Mouse (Mus musculus): ENCODE data around the gene A2ml1. TPM values are rescaled to one million over a fixed set of nuclear protein-coding genes. Genes with fewer than 3 reads are reported as not detected.

Gene A2ml1
- polyA plus RNA-seq, 2 experiments = 7.9 to 12.7 TPM

GRCm38 (mm10) chr6:128622733-128623132 lies 41.3 kb upstream of the A2ml1 start:
- H3K9ac ChIP-seq (replicated peaks) = no peak overlapping the region
- 27% methylated on average over 2 of the region's 2 CpGs for WGBS (ENCODE audit: insufficient replicate concordance)
- no peaks in the 10 kb centered on the region for H3K4me1 ChIP-seq (replicated peaks; ENCODE audit: control insufficient read depth in 2 of 2, insufficient read depth in 2 of 2, low read length in 1 of 2)
- H3K36me3 ChIP-seq (replicated peaks; ENCODE audit: control insufficient read depth, insufficient read depth, low read depth) = no peaks in the 10 kb centered on the region
- H3K27ac ChIP-seq = no peak overlapping the region
- no peak overlapping the region for H3K4me3 ChIP-seq (ENCODE audit: insufficient read depth in 1 of 2, low read depth in 2 of 2, low read length in 2 of 2)
- H3K9me3 ChIP-seq (ENCODE audit: control insufficient read depth, low read length) = no peaks in the 10 kb centered on the region
- H3K4me2 ChIP-seq (ENCODE audit: low read depth) = no peak overlapping the region
- ATAC-seq (ENCODE audit: insufficient read depth) = no peak
- TF ChIP-seq CTCF (IDR thresholded peaks at IDR 0.05; ENCODE audit: low read depth) = no peak
- no peak for TF ChIP-seq EP300 (IDR thresholded peaks at IDR 0.05; ENCODE audit: low read depth)
- H3K27me3 ChIP-seq (ENCODE audit: control insufficient read depth, insufficient read depth, low read length) = no peaks in the 10 kb centered on the region
- DNase-seq (ENCODE audit: low read depth in 3 of 3, low spot score in 3 of 3) = no peak

GRCm38 (mm10) chr6:128606350-128606749 lies 24.9 kb upstream of the A2ml1 start:
- WGBS (ENCODE audit: insufficient replicate concordance) = 60% methylated on average over 9 of the region's 9 CpGs
- no peaks in the 10 kb centered on the region for H3K9me3 ChIP-seq (ENCODE audit: control insufficient read depth, low read length)
- H3K27ac ChIP-seq = no peak overlapping the region
- DNase-seq (ENCODE audit: low read depth in 3 of 3, low spot score in 3 of 3) = no peak
- no peak overlapping the region for H3K4me2 ChIP-seq (ENCODE audit: low read depth)
- H3K4me1 ChIP-seq (replicated peaks; ENCODE audit: control insufficient read depth in 2 of 2, insufficient read depth in 2 of 2, low read length in 1 of 2) = no peaks in the 10 kb centered on the region
- no peaks in the 10 kb centered on the region for H3K36me3 ChIP-seq (replicated peaks; ENCODE audit: control insufficient read depth, insufficient read depth, low read depth)
- no peaks in the 10 kb centered on the region for H3K27me3 ChIP-seq (ENCODE audit: control insufficient read depth, insufficient read depth, low read length)
- TF ChIP-seq CTCF (IDR thresholded peaks at IDR 0.05; ENCODE audit: low read depth) (no peak), EP300 (IDR thresholded peaks at IDR 0.05; ENCODE audit: low read depth) (no peak)
- no peak for ATAC-seq (ENCODE audit: insufficient read depth)
- no peak overlapping the region for H3K9ac ChIP-seq (replicated peaks)
- H3K4me3 ChIP-seq (ENCODE audit: insufficient read depth in 1 of 2, low read depth in 2 of 2, low read length in 2 of 2) = no peak overlapping the region

GRCm38 (mm10) chr6:128604512-128604911 lies 23.1 kb upstream of the A2ml1 start:
- H3K36me3 ChIP-seq (replicated peaks; ENCODE audit: control insufficient read depth, insufficient read depth, low read depth) = no peaks in the 10 kb centered on the region
- WGBS (ENCODE audit: insufficient replicate concordance) = 17% methylated on average over 5 of the region's 5 CpGs

GRCm38 (mm10) chr6:128602463-128603201 lies 21.2 kb upstream of the A2ml1 start:
- H3K9me3 ChIP-seq (ENCODE audit: control insufficient read depth, low read length) = no peaks in the 10 kb centered on the region
- no peaks in the 10 kb centered on the region for H3K36me3 ChIP-seq (replicated peaks; ENCODE audit: control insufficient read depth, insufficient read depth, low read depth)
- H3K9ac ChIP-seq (replicated peaks) = no peak overlapping the region
- H3K4me3 ChIP-seq (ENCODE audit: insufficient read depth in 1 of 2, low read depth in 2 of 2, low read length in 2 of 2) = no peak overlapping the region
- H3K4me1 ChIP-seq (replicated peaks; ENCODE audit: control insufficient read depth in 2 of 2, insufficient read depth in 2 of 2, low read length in 1 of 2) = no peaks in the 10 kb centered on the region
- no peak overlapping the region for H3K27ac ChIP-seq
- ATAC-seq (ENCODE audit: insufficient read depth) (no peak), DNase-seq (ENCODE audit: low read depth in 3 of 3, low spot score in 3 of 3) (no peak)
- H3K27me3 ChIP-seq (ENCODE audit: control insufficient read depth, insufficient read depth, low read length) = no peaks in the 10 kb centered on the region
- 52% methylated on average over 10 of the region's 10 CpGs for WGBS (ENCODE audit: insufficient replicate concordance)
- TF ChIP-seq EP300 (IDR thresholded peaks at IDR 0.05; ENCODE audit: low read depth) = no peak
- TF ChIP-seq CTCF (IDR thresholded peaks at IDR 0.05; ENCODE audit: low read depth) = no peak
- no peak overlapping the region for H3K4me2 ChIP-seq (ENCODE audit: low read depth)

More at GRCm38 (mm10) chr6:128604512-128604911, 23.1 kb upstream of the A2ml1 start:
- no peak for ATAC-seq (ENCODE audit: insufficient read depth)
- no peaks in the 10 kb centered on the region for H3K9me3 ChIP-seq (ENCODE audit: control insufficient read depth, low read length)
- no peaks in the 10 kb centered on the region for H3K4me1 ChIP-seq (replicated peaks; ENCODE audit: control insufficient read depth in 2 of 2, insufficient read depth in 2 of 2, low read length in 1 of 2)
- no peak overlapping the region for H3K27ac ChIP-seq
- H3K27me3 ChIP-seq (ENCODE audit: control insufficient read depth, insufficient read depth, low read length) = no peaks in the 10 kb centered on the region
- H3K4me3 ChIP-seq (ENCODE audit: insufficient read depth in 1 of 2, low read depth in 2 of 2, low read length in 2 of 2) = no peak overlapping the region
- DNase-seq (ENCODE audit: low read depth in 3 of 3, low spot score in 3 of 3) = no peak
- no peak overlapping the region for H3K4me2 ChIP-seq (ENCODE audit: low read depth)
- TF ChIP-seq CTCF (IDR thresholded peaks at IDR 0.05; ENCODE audit: low read depth) = peak; percentile 60; the same call in 1 of the 2 replicates
- TF ChIP-seq EP300 (IDR thresholded peaks at IDR 0.05; ENCODE audit: low read depth) = no peak
- H3K9ac ChIP-seq (replicated peaks) = no peak overlapping the region

- 44% methylated on average over 3 of the region's 3 CpGs for WGBS (ENCODE audit: insufficient replicate concordance)
- DNase-seq (ENCODE audit: low read depth in 3 of 3, low spot score in 3 of 3) = no peak
Observed at GRCm38 (mm10) chr6:128602026-128602425, 20.6 kb upstream of the A2ml1 start.

More at GRCm38 (mm10) chr6:128602026-128602425, 20.6 kb upstream of the A2ml1 start:
- no peaks in the 10 kb centered on the region for H3K36me3 ChIP-seq (replicated peaks; ENCODE audit: control insufficient read depth, insufficient read depth, low read depth)
- H3K27ac ChIP-seq = no peak overlapping the region
- H3K9ac ChIP-seq (replicated peaks) = no peak overlapping the region
- no peak for ATAC-seq (ENCODE audit: insufficient read depth)
- H3K27me3 ChIP-seq (ENCODE audit: control insufficient read depth, insufficient read depth, low read length) = no peaks in the 10 kb centered on the region
- H3K9me3 ChIP-seq (ENCODE audit: control insufficient read depth, low read length) = no peaks in the 10 kb centered on the region
- H3K4me1 ChIP-seq (replicated peaks; ENCODE audit: control insufficient read depth in 2 of 2, insufficient read depth in 2 of 2, low read length in 1 of 2) = no peaks in the 10 kb centered on the region
- no peak for TF ChIP-seq CTCF (IDR thresholded peaks at IDR 0.05; ENCODE audit: low read depth)
- no peak for TF ChIP-seq EP300 (IDR thresholded peaks at IDR 0.05; ENCODE audit: low read depth)
- H3K4me3 ChIP-seq (ENCODE audit: insufficient read depth in 1 of 2, low read depth in 2 of 2, low read length in 2 of 2) = no peak overlapping the region
- no peak overlapping the region for H3K4me2 ChIP-seq (ENCODE audit: low read depth)

All from liver, embryonic 14.5 days (tissue).